Mouse (Mus musculus): ENCODE data around the gene Itfg2.

Gene Itfg2

DNA sequence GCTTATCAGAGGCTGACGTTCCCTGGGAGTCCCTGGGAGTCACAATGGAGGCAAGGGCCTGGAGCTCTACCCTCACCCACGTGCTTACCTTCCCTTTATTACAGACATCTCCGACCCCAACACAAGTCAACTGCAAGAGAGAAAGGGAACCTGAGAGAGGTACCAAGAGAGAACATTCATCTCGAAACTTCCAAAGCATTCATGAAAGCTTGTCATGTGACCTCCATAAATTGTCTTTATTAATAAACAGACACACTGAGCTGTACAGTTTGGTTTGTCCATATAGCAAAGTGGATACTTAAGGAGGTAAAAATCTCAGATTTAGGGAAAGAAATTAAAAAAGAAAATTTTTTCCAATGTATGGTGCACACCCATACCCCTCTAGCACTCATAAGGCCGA lies 8.6 kb downstream of the Itfg2 start:
- CTCF ChIA-PET: interaction anchor here in 3 of 4 experiments (0.5 to 1.3 kb wide), 4 partner anchors 9 to 81 kb away, joined by 3 to 6 read pairs (median 5); partner anchors contain the start of gene Itfg2 (in 1 of the 3)
- POLR2A ChIA-PET: interaction anchor here in 3 of 4 experiments (0.5 to 9.5 kb wide), 20 partner anchors 7 to 929 kb away, joined by 3 to 103 read pairs (median 4); partner anchors contain the start of gene Itfg2 (in 2 of the 3)

DNA sequence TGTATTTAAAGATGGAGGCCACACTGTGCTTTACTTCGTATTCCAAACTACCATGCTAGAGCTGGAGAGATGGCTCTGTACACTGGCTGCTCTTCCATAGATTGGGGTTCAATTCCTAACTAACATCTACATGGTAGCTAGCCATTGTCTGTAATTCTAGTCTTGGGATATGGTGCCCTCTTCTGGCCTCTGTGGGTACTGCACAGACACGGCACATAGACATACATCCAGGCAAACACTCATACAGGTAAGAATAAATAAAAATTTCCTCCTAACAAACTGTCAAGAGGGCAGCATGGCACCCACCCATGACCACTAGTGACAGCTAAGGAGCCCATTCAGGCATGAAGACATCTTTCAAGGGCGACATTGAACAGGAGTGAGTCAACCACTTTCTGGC lies 13.6 kb downstream of the Itfg2 start:
- POLR2A ChIA-PET: interaction anchor here (0.5 to 9.5 kb wide), 35 partner anchors 10 to 270 kb away, joined by 3 to 103 read pairs (median 4); partner anchors contain the start of genes Itfg2 (in 2 of the 4) and Nrip2 (in 1 of the 4)
- CTCF ChIA-PET: interaction anchor here (0.5 to 2.2 kb wide), 82 partner anchors 9 to 1871 kb away, joined by 3 to 31 read pairs (median 4); partner anchors contain the start of genes Gm44596 (in 1 of the 4), Itfg2 (in 1 of the 4), Nrip2 (in 1 of the 4) and Tex52 (in 1 of the 4)

DNA sequence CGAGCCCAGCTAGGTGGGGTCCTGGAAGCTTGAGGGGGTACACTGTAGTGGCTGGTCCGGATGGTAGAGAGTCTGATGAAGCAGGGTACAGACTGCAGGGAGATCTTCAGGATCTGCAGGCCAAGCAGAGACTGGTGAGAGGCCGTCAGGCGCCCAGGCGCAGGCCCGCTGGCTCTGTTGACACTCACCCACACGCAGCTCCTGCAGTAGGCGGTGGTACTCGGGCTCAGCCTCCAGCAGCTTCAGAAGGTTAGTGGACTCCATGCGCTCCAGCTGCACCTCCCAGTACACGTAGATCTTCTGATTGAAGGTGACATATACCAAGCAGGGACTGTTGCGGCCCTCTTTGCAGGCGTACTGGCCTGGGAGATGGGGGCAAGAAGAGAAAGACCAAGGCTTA lies 14.4 kb downstream of the Itfg2 start:
- CTCF ChIA-PET: interaction anchor here (0.6 to 2.2 kb wide), 26 partner anchors 9 to 529 kb away, joined by 3 to 17 read pairs (median 4); partner anchors contain the start of gene Tspan9 (in 1 of the 4)

DNA sequence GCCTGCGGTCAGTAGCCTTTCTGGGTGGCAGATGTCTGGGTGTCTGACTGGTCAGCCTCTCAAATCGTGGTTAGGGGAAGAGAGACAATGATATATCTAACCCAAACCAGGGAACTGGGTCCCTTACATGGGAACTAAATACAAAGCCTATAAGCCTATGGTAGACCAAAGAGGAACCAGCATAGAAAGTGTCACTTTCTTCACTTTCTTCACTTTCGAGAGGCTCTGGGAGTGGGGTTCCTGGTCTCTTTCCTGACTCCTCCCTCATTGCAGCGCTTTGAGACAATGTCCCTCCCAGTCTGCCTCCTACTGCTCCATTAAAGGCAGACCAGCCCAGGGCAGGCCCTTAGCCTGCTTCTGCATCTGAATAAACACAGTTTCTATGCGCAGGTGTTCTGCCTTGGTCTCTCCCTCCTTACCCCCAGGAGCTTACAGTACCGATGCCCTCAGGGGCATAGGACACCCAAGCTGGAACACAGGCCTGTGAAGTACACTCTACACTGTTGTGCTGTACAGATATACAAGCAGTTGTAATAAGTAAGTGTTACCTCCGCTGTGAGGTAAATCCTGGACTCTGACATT lies 16.1 kb downstream of the Itfg2 start:
- POLR2A ChIA-PET: interaction anchor here in 3 of 4 experiments (0.5 to 9.5 kb wide), 11 partner anchors 8 to 190 kb away, joined by 3 to 103 read pairs (median 3); partner anchors contain the start of gene Itfg2 (in 2 of the 3)
- CTCF ChIA-PET: interaction anchor here in 1 of 4 experiments (0.5 to 0.9 kb wide), 4 partner anchors 9 to 428 kb away, joined by 3 to 4 read pairs (median 3); no protein-coding TSS in a partner anchor

More for the DNA sequence above, 14.4 kb downstream of the Itfg2 start:
- POLR2A ChIA-PET: interaction anchor here (0.5 to 9.5 kb wide), 18 partner anchors 9 to 957 kb away, joined by 3 to 103 read pairs (median 4); partner anchors contain the start of genes Itfg2 (in 2 of the 4) and Nrip2 (in 1 of the 4)

DNA sequence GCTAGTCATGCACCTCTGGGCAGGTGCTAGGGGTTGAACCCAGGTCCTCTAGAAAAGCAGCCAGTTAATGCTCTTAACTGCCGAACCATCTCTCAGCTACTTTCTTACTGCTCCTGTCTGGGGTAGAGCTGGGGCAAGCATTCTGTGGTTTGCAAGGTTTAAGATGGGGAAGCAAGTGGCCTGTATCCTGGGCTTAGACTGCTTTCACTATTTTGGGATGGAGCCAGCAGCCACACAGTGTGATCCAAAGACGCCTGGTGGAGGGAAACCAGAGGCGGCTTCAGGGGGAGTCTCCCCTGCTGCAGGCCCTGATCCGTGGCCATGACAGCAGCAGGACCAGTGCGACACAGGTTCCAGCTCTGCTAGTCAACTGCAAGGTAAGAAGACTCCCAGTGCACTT lies 20.0 kb downstream of the Itfg2 start:
- CTCF ChIA-PET: interaction anchor here in 1 of 4 experiments (1.1 kb wide), 1 partner anchor 98 kb away, joined by 17 read pairs; no protein-coding TSS in a partner anchor
- POLR2A ChIA-PET: interaction anchor here in 3 of 4 experiments (0.5 to 2.1 kb wide), 5 partner anchors 10 to 204 kb away, joined by 3 to 7 read pairs (median 5); no protein-coding TSS in a partner anchor

DNA sequence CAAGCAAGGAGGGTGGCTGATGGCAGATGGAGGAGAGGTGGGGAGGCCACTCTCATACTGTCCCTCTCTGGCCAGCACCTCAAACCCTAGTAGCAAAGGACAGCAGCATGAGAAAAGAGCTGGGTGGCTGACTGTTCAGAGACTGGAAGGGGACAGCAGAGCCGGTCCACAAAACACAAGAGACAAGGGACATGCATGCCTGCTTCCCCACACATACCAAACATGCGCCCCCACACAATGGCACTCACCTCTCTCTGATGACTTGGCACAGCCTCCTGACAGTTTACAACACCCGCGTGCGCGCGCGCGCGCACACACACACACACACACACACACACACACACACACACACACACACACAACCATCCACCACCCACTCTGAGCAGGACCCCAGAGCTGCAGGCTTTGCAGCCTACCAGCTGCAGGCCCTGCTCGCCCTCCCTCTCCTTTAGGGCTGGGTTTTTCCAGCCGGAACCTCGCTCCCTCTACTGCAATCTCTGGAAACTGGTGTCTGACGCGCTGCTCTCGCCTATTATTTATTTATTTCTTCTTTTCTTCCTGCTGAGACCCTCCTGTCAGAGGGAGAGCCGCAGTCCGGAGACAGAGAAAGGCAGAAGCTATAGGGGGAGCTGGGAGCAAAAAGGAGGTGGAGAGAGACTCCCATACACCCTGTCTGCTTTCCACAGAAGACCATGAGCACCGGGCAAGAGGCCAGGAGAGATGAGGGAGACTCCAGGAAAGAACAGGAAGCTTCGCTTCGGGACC lies 25.1 kb downstream of the Itfg2 start:
- ChIA-PET POLR2A (interaction anchor here in 3 of 4 experiments (0.6 to 1.6 kb wide), 10 partner anchors 11 to 254 kb away, joined by 3 to 6 read pairs (median 4); partner anchors contain the start of gene Itfg2 (in 1 of the 3)), CTCF (interaction anchor here in 3 of 4 experiments (0.5 to 2.4 kb wide), 6 partner anchors 11 to 622 kb away, joined by 3 to 11 read pairs (median 3); no protein-coding TSS in a partner anchor)

DNA sequence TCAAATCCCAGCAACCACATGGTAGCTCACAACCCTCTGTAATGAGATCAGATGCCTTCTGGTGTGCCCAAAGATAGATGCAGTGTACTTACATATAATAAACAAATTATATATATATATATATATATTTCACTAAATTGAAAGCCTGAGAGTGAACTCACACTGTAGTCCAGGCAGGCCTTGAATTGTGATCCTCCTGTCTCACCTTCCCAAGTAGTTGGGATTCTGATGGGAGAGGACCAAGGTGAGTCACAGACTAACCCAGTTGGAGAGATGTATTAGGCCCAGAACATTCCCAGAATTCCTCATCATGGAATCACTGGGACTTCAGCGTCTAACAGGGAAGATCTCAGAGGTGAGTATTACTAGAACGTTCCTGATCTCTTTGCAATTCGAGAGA lies 25.7 kb downstream of the Itfg2 start, which contains the start of gene Nrip2:
TSS of gene Nrip2 (plus strand) at position 301 of the 400 bp plus-strand sequence.
- ChIA-PET CTCF (interaction anchor here in 2 of 4 experiments (1.2 to 2.4 kb wide), 3 partner anchors 12 to 198 kb away, joined by 3 to 11 read pairs (median 3); no protein-coding TSS in a partner anchor), POLR2A (interaction anchor here in 1 of 4 experiments (1.3 to 1.4 kb wide), 2 partner anchors 12 to 26 kb away, joined by 4 to 5 read pairs; partner anchors contain the start of gene Itfg2)

DNA sequence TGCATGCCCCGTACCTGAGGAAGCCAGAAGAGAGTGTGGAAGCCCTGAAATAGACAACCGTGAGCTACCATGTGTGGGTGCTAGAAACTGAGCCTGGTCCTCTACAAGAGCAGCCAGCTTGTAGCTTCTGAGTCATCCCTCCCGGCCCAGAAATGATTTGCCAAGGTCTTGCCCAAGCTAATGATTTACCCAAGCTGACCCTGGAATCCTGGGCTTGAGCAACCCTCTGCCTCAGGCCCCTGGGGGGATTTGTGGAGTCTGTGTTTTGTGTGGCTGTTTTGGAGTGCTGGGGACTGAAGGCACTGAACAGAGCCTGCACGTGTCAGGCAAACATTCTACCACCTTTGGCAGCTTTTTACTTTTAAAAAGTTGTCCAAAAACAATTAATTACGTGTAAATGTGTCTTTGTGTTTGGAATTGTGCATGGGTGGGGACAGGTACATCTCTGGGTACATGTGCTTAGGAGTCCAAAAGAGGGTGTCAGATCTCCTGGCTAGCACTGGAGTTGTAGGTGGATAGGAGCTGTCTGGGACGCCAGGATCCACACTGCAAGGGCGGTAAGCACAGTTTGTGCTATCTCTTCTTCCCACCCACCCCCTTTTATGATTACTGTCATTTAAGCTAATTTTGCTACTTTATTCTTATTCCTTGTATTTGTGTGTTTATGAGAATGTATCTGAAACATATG lies 27.0 kb downstream of the Itfg2 start:
- ChIA-PET POLR2A (interaction anchor here in 2 of 4 experiments (0.5 to 1.2 kb wide), 3 partner anchors 8 to 231 kb away, joined by 3 read pairs; no protein-coding TSS in a partner anchor), CTCF (interaction anchor here in 3 of 4 experiments (0.5 to 1.7 kb wide), 4 partner anchors 13 to 219 kb away, joined by 3 to 8 read pairs (median 5); no protein-coding TSS in a partner anchor)

DNA sequence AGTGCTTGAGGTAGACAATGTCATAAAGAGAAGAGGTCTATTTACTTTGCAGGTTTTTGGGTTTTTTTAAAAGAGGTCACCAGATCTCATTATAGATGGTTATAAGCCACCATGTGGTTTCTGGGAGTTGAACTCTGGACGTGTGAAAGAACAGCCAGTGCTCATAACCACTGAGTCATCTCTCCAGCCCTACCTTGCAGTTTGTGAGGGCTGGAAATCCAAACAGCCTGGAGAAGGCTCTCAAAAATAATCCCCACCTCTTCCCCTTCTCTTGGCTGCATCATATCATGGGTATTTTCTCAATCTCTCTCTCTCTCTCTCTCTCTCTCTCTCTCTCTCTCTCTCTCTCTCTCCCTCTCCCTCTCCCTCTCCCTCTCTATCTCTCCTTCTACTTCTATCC lies 34.0 kb downstream of the Itfg2 start:
- ChIA-PET POLR2A (no interaction called here), CTCF (no interaction called here)

DNA sequence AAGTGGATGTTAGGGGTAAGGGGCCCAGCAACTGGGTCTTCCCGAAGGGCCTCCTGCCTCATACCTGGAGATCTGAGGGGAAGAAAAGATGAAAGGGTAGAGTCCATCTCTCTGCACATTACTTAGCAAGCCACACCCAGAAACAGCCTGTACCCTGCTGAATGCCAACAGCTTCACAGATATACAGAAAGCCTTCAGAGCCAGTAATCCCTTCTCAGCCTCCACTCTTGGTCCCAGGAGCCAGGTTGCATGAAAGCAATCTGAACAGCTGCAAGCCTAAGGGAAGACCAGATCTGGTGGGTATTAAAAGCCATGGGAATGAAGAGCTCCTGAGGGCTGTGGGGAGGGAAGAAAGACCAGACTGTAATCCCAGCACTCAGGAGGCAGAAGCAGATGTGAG lies 35.5 kb downstream of the Itfg2 start:
- ChIA-PET CTCF (interaction anchor here in 2 of 4 experiments (0.7 to 1.5 kb wide), 3 partner anchors 10 to 22 kb away, joined by 3 to 4 read pairs (median 3); no protein-coding TSS in a partner anchor), POLR2A (interaction anchor here in 1 of 4 experiments (1.6 kb wide), 1 partner anchor 23 kb away, joined by 3 read pairs; no protein-coding TSS in a partner anchor)

DNA sequence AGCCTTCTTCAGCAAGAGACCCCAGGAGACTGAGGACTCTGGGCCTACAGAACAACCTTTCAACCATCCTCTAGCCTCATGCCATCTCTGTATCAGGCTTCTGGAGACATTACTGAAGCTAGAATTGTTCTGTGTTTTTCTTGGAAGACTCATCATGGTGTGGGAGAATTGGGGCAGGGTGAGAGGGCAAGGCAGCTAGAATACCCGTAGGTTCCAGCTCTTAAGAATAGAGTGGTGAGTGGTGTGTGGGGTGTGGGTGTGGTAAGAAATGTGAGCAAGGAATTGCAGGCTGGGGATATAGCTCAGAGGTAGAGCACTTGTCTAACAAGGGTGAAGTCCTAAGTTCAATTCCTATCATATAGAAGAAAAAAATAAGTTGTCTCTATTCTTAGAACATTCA lies 39.7 kb downstream of the Itfg2 start:
- CTCF ChIA-PET: interaction anchor here in 2 of 4 experiments (1.0 to 2.0 kb wide), 3 partner anchors 26 to 94 kb away, joined by 3 to 5 read pairs (median 4); no protein-coding TSS in a partner anchor
- POLR2A ChIA-PET: interaction anchor here in 1 of 4 experiments (1.0 to 1.4 kb wide), 2 partner anchors 22 to 26 kb away, joined by 3 read pairs; no protein-coding TSS in a partner anchor

DNA sequence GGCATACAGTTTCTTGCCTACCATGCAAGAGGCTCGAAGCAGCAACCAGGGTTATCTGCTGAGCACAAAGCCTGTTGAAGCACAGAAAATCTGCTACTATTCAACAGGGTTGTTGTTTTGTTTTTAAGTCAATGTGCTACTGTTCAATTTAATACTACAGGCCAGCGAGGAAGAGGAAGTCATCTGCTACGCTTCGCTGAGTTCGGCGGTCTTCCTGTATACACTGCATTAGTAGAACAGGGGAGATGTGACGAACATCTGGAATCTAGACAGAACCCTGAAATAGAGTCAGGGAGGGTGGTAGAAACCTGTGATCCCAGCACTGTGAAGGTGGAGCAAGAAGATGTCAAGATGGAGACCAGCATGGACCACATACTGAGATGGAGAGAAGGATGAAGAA lies 41.0 kb downstream of the Itfg2 start:
- ChIA-PET POLR2A (interaction anchor here in 1 of 4 experiments (0.6 to 1.3 kb wide), 3 partner anchors 14 to 107 kb away, joined by 3 to 6 read pairs (median 3); no protein-coding TSS in a partner anchor), CTCF (interaction anchor here in 3 of 4 experiments (0.6 to 1.3 kb wide), 3 partner anchors 83 to 278 kb away, joined by 3 read pairs; no protein-coding TSS in a partner anchor)

DNA sequence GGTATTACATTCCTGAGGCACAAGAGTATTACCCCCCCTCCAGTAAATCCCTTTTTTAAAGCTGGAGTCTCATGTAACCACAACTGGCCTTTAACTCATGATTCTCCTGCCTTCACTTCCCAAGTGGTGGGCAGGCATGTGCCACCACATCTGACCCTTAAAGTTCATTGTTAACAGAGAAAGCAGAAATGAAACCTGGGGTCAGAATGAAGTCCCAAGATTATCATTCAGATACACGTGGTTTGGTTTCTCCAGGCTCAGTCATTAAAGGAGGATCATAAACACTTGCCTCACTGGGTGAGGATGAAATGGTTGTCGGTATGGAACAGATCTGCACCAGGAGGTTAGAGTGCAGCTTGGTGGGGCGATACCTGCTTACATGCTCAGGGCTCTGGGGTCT lies 43.5 kb downstream of the Itfg2 start:
- ChIA-PET POLR2A (interaction anchor here in 2 of 4 experiments (0.5 to 0.8 kb wide), 2 partner anchors 21 to 85 kb away, joined by 3 read pairs; no protein-coding TSS in a partner anchor), CTCF (interaction anchor here in 3 of 4 experiments (0.6 to 1.1 kb wide), 6 partner anchors 22 to 355 kb away, joined by 3 to 5 read pairs (median 3); no protein-coding TSS in a partner anchor)

DNA sequence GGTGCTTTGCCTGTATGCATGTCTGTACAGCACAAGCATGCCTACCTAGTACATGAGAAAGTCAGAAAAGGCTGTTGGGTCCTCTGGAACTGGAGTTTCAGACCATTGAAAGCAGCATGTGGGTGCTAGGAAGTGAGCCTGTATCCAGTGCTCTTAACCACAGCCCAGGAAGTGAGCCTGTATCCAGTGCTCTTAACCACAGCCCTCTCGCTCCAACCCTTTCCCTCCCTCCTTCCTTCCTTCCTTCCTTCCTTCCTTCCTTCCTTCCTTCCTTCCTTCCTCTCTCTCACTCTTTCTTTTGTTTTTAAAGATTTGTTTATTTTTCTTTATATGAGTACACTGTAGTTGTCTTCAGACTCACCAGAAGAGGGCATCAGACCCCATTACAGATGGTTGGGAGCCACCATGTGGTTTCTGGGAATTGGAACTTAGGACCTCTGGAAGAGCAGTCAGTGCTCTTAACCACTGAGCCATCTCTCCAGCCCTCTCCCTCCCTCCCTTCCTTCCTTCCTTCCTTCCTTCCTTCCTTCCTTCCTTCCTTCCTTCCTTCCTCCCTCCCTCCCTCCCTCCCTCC lies 44.0 kb downstream of the Itfg2 start:
- CTCF ChIA-PET: interaction anchor here in 2 of 4 experiments (0.8 to 1.1 kb wide), 3 partner anchors 30 to 355 kb away, joined by 3 read pairs; no protein-coding TSS in a partner anchor
- POLR2A ChIA-PET: interaction anchor here in 2 of 4 experiments (1.1 to 1.7 kb wide), 3 partner anchors 13 to 180 kb away, joined by 3 to 5 read pairs (median 4); no protein-coding TSS in a partner anchor

DNA sequence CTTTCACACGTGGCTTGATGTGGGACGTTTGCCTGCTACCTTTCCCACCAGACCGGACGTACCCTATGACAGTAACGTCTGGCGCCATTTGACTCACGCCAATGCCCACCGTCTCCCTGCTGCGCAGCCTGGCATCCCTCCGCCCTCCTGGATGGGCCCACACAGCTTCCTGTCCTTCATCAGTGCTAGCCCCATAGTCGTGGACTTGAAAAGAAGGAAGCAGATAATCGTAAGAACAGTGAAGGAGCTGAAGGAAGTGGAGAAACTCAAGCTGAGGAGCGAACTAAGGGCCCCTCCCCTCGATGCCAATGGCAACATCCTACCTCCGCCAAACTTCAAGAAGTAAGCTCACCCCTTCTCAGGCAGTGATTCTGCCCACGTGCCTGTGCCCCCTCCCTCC lies 45.1 kb downstream of the Itfg2 start:
- CTCF ChIA-PET: interaction anchor here in 2 of 4 experiments (0.8 to 1.6 kb wide), 5 partner anchors 31 to 100 kb away, joined by 3 to 5 read pairs (median 4); no protein-coding TSS in a partner anchor
- POLR2A ChIA-PET: interaction anchor here in 2 of 4 experiments (1.0 to 2.1 kb wide), 8 partner anchors 14 to 179 kb away, joined by 3 to 6 read pairs (median 4); no protein-coding TSS in a partner anchor

DNA sequence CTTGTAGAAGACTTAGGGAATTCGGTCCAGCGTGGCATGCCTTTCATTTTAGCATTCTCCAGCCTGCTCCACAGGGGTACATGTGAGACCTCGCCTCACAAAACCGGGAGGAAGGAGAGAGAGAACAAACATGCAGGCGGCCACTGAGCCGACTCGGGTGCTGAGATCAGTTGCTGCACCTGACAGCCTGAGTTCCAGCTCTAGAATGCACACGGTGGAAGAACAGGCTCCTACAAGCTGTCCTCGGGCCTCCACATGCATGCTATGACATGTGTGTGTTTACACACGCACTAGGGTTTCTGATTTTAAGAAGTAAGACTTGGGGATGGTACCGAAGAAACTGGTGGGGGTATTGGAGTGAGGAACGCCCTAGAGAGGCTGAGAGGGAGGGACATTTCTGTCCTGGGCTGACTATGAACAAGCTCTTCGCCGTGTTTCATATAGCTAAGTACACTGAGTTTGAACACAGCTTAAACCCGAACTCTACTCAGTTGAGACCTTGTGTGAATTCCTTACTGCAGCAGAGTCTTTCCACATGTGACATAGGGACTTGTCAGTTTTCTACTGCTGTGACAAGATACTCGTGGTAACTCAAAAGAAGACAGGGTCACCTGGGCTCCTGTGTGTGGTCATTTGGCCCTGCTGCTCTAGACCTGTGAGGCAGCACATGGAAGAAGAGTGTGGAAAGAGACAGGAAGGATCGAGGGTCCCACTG lies 48.2 kb downstream of the Itfg2 start:
- POLR2A ChIA-PET: interaction anchor here in 3 of 4 experiments (0.6 to 2.0 kb wide), 8 partner anchors 9 to 206 kb away, joined by 3 to 6 read pairs (median 3); no protein-coding TSS in a partner anchor

More for the DNA sequence above, 48.2 kb downstream of the Itfg2 start:
- CTCF ChIA-PET: interaction anchor here in 1 of 4 experiments (0.6 kb wide), 1 partner anchor 13 kb away, joined by 3 read pairs; no protein-coding TSS in a partner anchor
